Mouse (Mus musculus) left cerebral cortex, postnatal 14 days (tissue): ENCODE data around the gene Adam12. TPM values are rescaled to one million over a fixed set of nuclear protein-coding genes. Genes with fewer than 3 reads are reported as not detected.

ENCODE experiments used
- DNase-seq, 2 experiments: peaks; one replicate each; pipeline ENCODE4 v3.0.0; 2021 to 2022; ENCODE audit warnings: low spot score in 2 of 2, mixed read lengths in 1 of 2
- intact Hi-C: fragments of 180-260 bp; cut with DNase I; formaldehyde crosslinking; loops from one replicate; pipeline ENCODE4 v1.15.1; 2025
- total RNA-seq, 2 experiments: library from RNA; stranded (reverse); gene quantifications; 2 replicates each; pipeline ENCODE4 v1.2.3; 2021

The Adam12 gene
- total RNA-seq, 2 experiments from 2014 or later: 6.5 to 8.0 TPM

GRCm38 (mm10) chr7:134227101-134227500, 4.8 kb downstream of the Adam12 start:
- intact Hi-C loops: loop anchor here (10.0 kb wide), 1 partner anchor 202 kb away; no protein-coding TSS in a partner anchor
- no peak for DNase-seq

- no peak for DNase-seq
- intact Hi-C loops: loop anchor here (10.0 kb wide), 1 partner anchor 201 kb away; no protein-coding TSS in a partner anchor
These were observed 5.7 kb downstream of the Adam12 start for GRCm38 (mm10) chr7:134226231-134226630.

- intact Hi-C loops: loop anchor here (5.0 to 10.0 kb wide), 3 partner anchors 122 to 268 kb away; no protein-coding TSS in a partner anchor
- peak; percentile 52 to 60 for DNase-seq
These were observed 7.0 kb downstream of the Adam12 start for GRCm38 (mm10) chr7:134224741-134225612.

GRCm38 (mm10) chr7:134224421-134224740, 7.6 kb downstream of the Adam12 start:
- intact Hi-C loops: loop anchor here (5.0 to 10.0 kb wide), 3 partner anchors 123 to 267 kb away; no protein-coding TSS in a partner anchor
- no peak for DNase-seq

- intact Hi-C loops: loop anchor here (2.0 to 10.0 kb wide), 4 partner anchors 124 to 367 kb away; no protein-coding TSS in a partner anchor
- DNase-seq: peak; percentile 80 to 91
These were observed 8.3 kb downstream of the Adam12 start for GRCm38 (mm10) chr7:134223444-134224161.

- peak; percentile 53 to 62 for DNase-seq
- intact Hi-C loops: no loop called here
These were observed 24.0 kb downstream of the Adam12 start for GRCm38 (mm10) chr7:134207956-134208355.

GRCm38 (mm10) chr7:134193089-134193488, 38.9 kb downstream of the Adam12 start:
- intact Hi-C loops: no loop called here
- DNase-seq: no peak

GRCm38 (mm10) chr7:134190101-134190500, 41.8 kb downstream of the Adam12 start:
- peak in 1 of 2 experiments; percentile 21 for DNase-seq
- intact Hi-C loops: no loop called here

GRCm38 (mm10) chr7:134188565-134188964, 43.4 kb downstream of the Adam12 start:
- intact Hi-C loops: no loop called here
- no peak for DNase-seq

- intact Hi-C loops: no loop called here
- DNase-seq: no peak
These were observed 44.0 kb downstream of the Adam12 start for GRCm38 (mm10) chr7:134187946-134188345.

- intact Hi-C loops: no loop called here
- no peak for DNase-seq
These were observed 45.4 kb downstream of the Adam12 start for GRCm38 (mm10) chr7:134186497-134186896.

GRCm38 (mm10) chr7:134185751-134186150, 46.2 kb downstream of the Adam12 start:
- intact Hi-C loops: no loop called here

GRCm38 (mm10) chr7:134181717-134182116, 50.2 kb downstream of the Adam12 start:
- intact Hi-C loops: no loop called here
- DNase-seq: no peak

More at GRCm38 (mm10) chr7:134185751-134186150, 46.2 kb downstream of the Adam12 start:
- no peak for DNase-seq

GRCm38 (mm10) chr7:134181056-134181455, 50.9 kb downstream of the Adam12 start:
- intact Hi-C loops: no loop called here

GRCm38 (mm10) chr7:134177051-134177450, 54.9 kb downstream of the Adam12 start:
- DNase-seq: no peak
- intact Hi-C loops: no loop called here

More at GRCm38 (mm10) chr7:134181056-134181455, 50.9 kb downstream of the Adam12 start:
- DNase-seq: no peak

GRCm38 (mm10) chr7:134175201-134175600, 56.7 kb downstream of the Adam12 start:
- intact Hi-C loops: no loop called here
- DNase-seq: no peak

- intact Hi-C loops: no loop called here
- no peak for DNase-seq
These were observed 58.4 kb downstream of the Adam12 start for GRCm38 (mm10) chr7:134173442-134174090.

- intact Hi-C loops: no loop called here
- no peak for DNase-seq
These were observed 61.6 kb downstream of the Adam12 start for GRCm38 (mm10) chr7:134170180-134170910.

GRCm38 (mm10) chr7:134169780-134170179, 62.2 kb downstream of the Adam12 start:
- intact Hi-C loops: no loop called here
- no peak for DNase-seq
